Mouse (Mus musculus) lung, embryonic 14.5 days (tissue): ENCODE data around the gene Nkx2-3. TPM values are rescaled to one million over a fixed set of nuclear protein-coding genes. Genes with fewer than 3 reads are reported as not detected.

ENCODE experiments used
- ATAC-seq: fragments of 200-750 bp; cut with Nextera tagmentation; 2 replicates; pipeline ENCODE4 v1.8.0; 2017; ENCODE audit warnings: mild to moderate bottlenecking, moderate TSS enrichment, moderate library complexity; ENCODE audit not compliant: insufficient read depth
- DNase-seq: peaks from one replicate; pipeline ENCODE4 v3.0.0-alpha.2; 2015
- H3K27ac ChIP-seq: fragments of 300-500 bp; sonication (generic); 2 replicates; pipeline ENCODE4 v1.5.1; 2014; ENCODE audit warnings: low read depth, mild to moderate bottlenecking, moderate library complexity
- H3K27me3 ChIP-seq: fragments of 300-500 bp; sonication (generic); 2 replicates; pipeline ENCODE4 v1.6.1; 2014; ENCODE audit warnings: low read length, control low read depth; ENCODE audit not compliant: insufficient read depth
- H3K36me3 ChIP-seq: fragments of 300-500 bp; sonication (generic); 2 replicates; pipeline ENCODE4 v1.6.1; 2014; ENCODE audit warnings: control low read depth; ENCODE audit not compliant: insufficient read depth
- H3K4me1 ChIP-seq: fragments of 300-500 bp; sonication (generic); 2 replicates; pipeline ENCODE4 v1.6.1; 2014; ENCODE audit warnings: antibody characterized with exemption, control low read depth; ENCODE audit not compliant: insufficient read depth
- H3K4me2 ChIP-seq: fragments of 300-500 bp; sonication (generic); 2 replicates; pipeline ENCODE4 v1.6.1; 2014; ENCODE audit warnings: mild to moderate bottlenecking
- H3K4me3 ChIP-seq: fragments of 300-500 bp; sonication (generic); 2 replicates; pipeline ENCODE4 v1.5.1; 2014; ENCODE audit warnings: low read depth, low read length
- H3K9ac ChIP-seq: fragments of 300-500 bp; sonication (generic); 2 replicates; pipeline ENCODE4 v1.6.1; 2014
- H3K9me3 ChIP-seq: fragments of 300-500 bp; sonication (generic); 2 replicates; pipeline ENCODE4 v1.6.1; 2016; ENCODE audit warnings: low read depth, low read length, control low read depth
- CTCF ChIP-seq: IDR thresholded peaks from 2 replicates; pipeline ENCODE4 v1.5.1; 2016; ENCODE audit warnings: antibody characterized with exemption, low read depth
- WGBS: fragments of 180-500 bp; shearing (Covaris S2); extraction: QIAGEN DNeasy Blood & Tissue Kit; methylation state at CpG from one replicate; pipeline ENCODE4 v1.1.7; 2014; 5-methylcytosine and 5-hydroxymethylcytosine counted together
- polyA plus RNA-seq: library from polyadenylated mRNA; unstranded; fragments of >200 nt; fragmentation: Nextera tagmentation; extraction: Ambion mirVana; gene quantifications from 2 replicates; pipeline ENCODE4 v1.2.1, GENCODE M21; 2014

Gene Nkx2-3
- polyA plus RNA-seq, 1 experiment from 2014 or later: not detected

GRCm38 (mm10) chr19:43611561-43611960 is 564 bp upstream of the Nkx2-3 start:
- Histone ChIP-seq H3K36me3 (no peaks in the 10 kb centered on the region), H3K4me1 (no peaks in the 10 kb centered on the region), H3K9ac (no peak overlapping the region), H3K27me3 (peaks cover 97% of the 10 kb centered on the region), H3K4me2 (no peak overlapping the region), H3K27ac (no peak overlapping the region), H3K9me3 (no peaks in the 10 kb centered on the region), H3K4me3 (no peak overlapping the region)
- DNase-seq (peak; percentile 16), ATAC-seq (no peak)
- WGBS: 9% methylated on average over 12 of the region's 12 CpGs
- no peak for TF ChIP-seq CTCF

- H3K4me2 ChIP-seq: peak overlapping the region; percentile 3; the same call in 1 of the 2 replicates
Measured at GRCm38 (mm10) chr19:43612501-43612971, 411 bp downstream of the Nkx2-3 start.

GRCm38 (mm10) chr19:43613293-43614130 is 1.4 kb downstream of the Nkx2-3 start:
- H3K4me2 ChIP-seq: no peak overlapping the region
- no peak overlapping the region for H3K9ac ChIP-seq
- no peak for ATAC-seq
- H3K27ac ChIP-seq: no peak overlapping the region
- peak; percentile 14 for DNase-seq
- H3K9me3 ChIP-seq: no peaks in the 10 kb centered on the region
- H3K36me3 ChIP-seq: no peaks in the 10 kb centered on the region
- TF ChIP-seq CTCF: no peak
- no peaks in the 10 kb centered on the region for H3K4me1 ChIP-seq
- no peak overlapping the region for H3K4me3 ChIP-seq
- 3% methylated on average over 26 of the region's 26 CpGs for WGBS
- peaks cover 98% of the 10 kb centered on the region for H3K27me3 ChIP-seq

More at GRCm38 (mm10) chr19:43612501-43612971, 411 bp downstream of the Nkx2-3 start:
- H3K4me3 ChIP-seq: no peak overlapping the region
- DNase-seq (peak; percentile 16), ATAC-seq (no peak)
- 1% methylated on average over 23 of the region's 23 CpGs for WGBS
- peaks cover 97% of the 10 kb centered on the region for H3K27me3 ChIP-seq
- TF ChIP-seq CTCF: no peak
- no peaks in the 10 kb centered on the region for H3K4me1 ChIP-seq
- no peaks in the 10 kb centered on the region for H3K36me3 ChIP-seq
- no peak overlapping the region for H3K9ac ChIP-seq
- H3K9me3 ChIP-seq: no peaks in the 10 kb centered on the region
- no peak overlapping the region for H3K27ac ChIP-seq

GRCm38 (mm10) chr19:43614341-43615073 is 2.4 kb downstream of the Nkx2-3 start:
- under 1% methylated on average over 81 of the region's 92 CpGs for WGBS
- no peak for TF ChIP-seq CTCF
- DNase-seq (peak; percentile 47), ATAC-seq (no peak)
- no peaks in the 10 kb centered on the region for H3K4me1 ChIP-seq
- peak overlapping the region; percentile 56 for H3K4me2 ChIP-seq
- H3K9me3 ChIP-seq: no peaks in the 10 kb centered on the region
- H3K9ac ChIP-seq: no peak overlapping the region
- no peaks in the 10 kb centered on the region for H3K36me3 ChIP-seq
- peaks cover 100% of the 10 kb centered on the region for H3K27me3 ChIP-seq
- H3K4me3 ChIP-seq: peak overlapping the region; percentile 30
- H3K27ac ChIP-seq: no peak overlapping the region

- peak overlapping the region; percentile 30 for H3K4me3 ChIP-seq
- H3K4me2 ChIP-seq: peak overlapping the region; percentile 56
- no peak overlapping the region for H3K27ac ChIP-seq
- under 1% methylated on average over 20 of the region's 20 CpGs for WGBS
- H3K27me3 ChIP-seq: peaks cover 100% of the 10 kb centered on the region
- H3K36me3 ChIP-seq: no peaks in the 10 kb centered on the region
- ATAC-seq (no peak), DNase-seq (peak; percentile 24)
- no peaks in the 10 kb centered on the region for H3K9me3 ChIP-seq
- H3K4me1 ChIP-seq: no peaks in the 10 kb centered on the region
- H3K9ac ChIP-seq: no peak overlapping the region
- no peak for TF ChIP-seq CTCF
Measured at GRCm38 (mm10) chr19:43615074-43615445, 2.9 kb downstream of the Nkx2-3 start.

- Histone ChIP-seq H3K4me2 (peak overlapping the region; percentile 49), H3K9me3 (no peaks in the 10 kb centered on the region), H3K27ac (no peak overlapping the region), H3K27me3 (peaks cover 100% of the 10 kb centered on the region), H3K4me1 (no peaks in the 10 kb centered on the region), H3K9ac (no peak overlapping the region), H3K4me3 (peak overlapping the region; percentile 26), H3K36me3 (no peaks in the 10 kb centered on the region)
- ATAC-seq (no peak), DNase-seq (no peak)
- 1% methylated on average over 34 of the region's 34 CpGs for WGBS
- TF ChIP-seq CTCF: no peak
Measured at GRCm38 (mm10) chr19:43615571-43616414, 3.7 kb downstream of the Nkx2-3 start.
